ENCODE assay signal across 7 mouse cellular contexts in the genomic region with DNA sequence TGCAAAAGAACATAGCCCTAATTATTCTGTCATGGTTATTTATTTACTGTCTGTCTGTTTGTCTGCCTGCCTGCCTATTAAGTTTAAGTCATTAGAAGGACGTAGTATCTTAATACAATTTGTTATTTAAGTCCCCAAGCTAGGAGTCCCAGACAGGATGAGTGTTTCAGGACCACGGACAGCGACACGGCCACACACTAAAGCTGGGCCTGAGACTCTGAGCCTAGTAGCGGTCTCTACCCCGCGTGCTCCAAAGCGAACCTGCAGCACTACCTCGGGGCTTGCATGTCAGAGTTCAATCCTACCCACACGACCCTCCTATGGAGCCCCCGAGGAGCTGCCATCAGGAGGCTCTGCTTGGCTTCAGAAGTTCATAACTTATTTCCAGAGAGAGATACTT. TPM values are rescaled to one million over a fixed set of nuclear protein-coding genes. Genes with fewer than 3 reads are reported as not detected.
DNase-seq lines count a peak whose midpoint lies in the region; ATAC-seq and TF ChIP-seq lines count a peak whose summit lies in the region.

No protein-coding gene starts in this region.

- H3K27me3 ChIP-seq in kidney, postnatal 0 days (ENCODE audit: insufficient read depth, low read length) = peaks cover 12% of the 10 kb centered on the region
- H3K27me3 ChIP-seq in stomach, embryonic 16.5 days (ENCODE audit: control insufficient read depth, insufficient read depth, low read length) = peaks cover 9% of the 10 kb centered on the region

- no peak for TF ChIP-seq CTCF in kidney, postnatal 0 days (IDR thresholded peaks at IDR 0.05; ENCODE audit: low read depth)

- H3K4me3 ChIP-seq in kidney, postnatal 0 days (replicated peaks; ENCODE audit: low read depth, low read length) = no peak overlapping the region
- H3K4me3 ChIP-seq in stomach, embryonic 16.5 days (replicated peaks; ENCODE audit: low read length) = no peak overlapping the region

- H3K4me2 ChIP-seq in kidney, postnatal 0 days (ENCODE audit: low read length) = no peak overlapping the region
- no peak overlapping the region for H3K4me2 ChIP-seq in stomach, embryonic 16.5 days (ENCODE audit: low read depth, low read length)

- no peak for ATAC-seq in kidney, postnatal 0 days (replicated peaks; ENCODE audit: low FRiP score, low read depth)
- ATAC-seq in stomach, embryonic 16.5 days (ENCODE audit: insufficient read depth, low FRiP score) = peak; percentile 66; the same call in 1 of the 2 replicates
- ATAC-seq in frontal cortex, adult (ENCODE audit: low TSS enrichment) = no peak

- no peak overlapping the region for H3K27ac ChIP-seq in kidney, postnatal 0 days
- no peak overlapping the region for H3K27ac ChIP-seq in stomach, embryonic 16.5 days (ENCODE audit: low read length)

- H3K36me3 ChIP-seq in kidney, postnatal 0 days (ENCODE audit: insufficient read depth, low read length) = no peaks in the 10 kb centered on the region
- H3K36me3 ChIP-seq in stomach, embryonic 16.5 days (ENCODE audit: control insufficient read depth, insufficient read depth, low read length) = no peaks in the 10 kb centered on the region

- peak; percentile 75 for DNase-seq in 3T3-L1 (ENCODE audit: low read depth, low spot score)
- peak; percentile 70 to 72 for DNase-seq in B cell, adult 2 months
- peak; percentile 96 for DNase-seq in embryo, embryonic 10 days (ENCODE audit: low spot score)
- peak; percentile 92 for DNase-seq in kidney, postnatal 0 days (ENCODE audit: low spot score)
- DNase-seq in lung, postnatal 14 days = peak; percentile 89

- no peaks in the 10 kb centered on the region for H3K9me3 ChIP-seq in kidney, postnatal 0 days (replicated peaks; ENCODE audit: low read length)
- H3K9me3 ChIP-seq in stomach, embryonic 16.5 days (replicated peaks; ENCODE audit: control insufficient read depth, low read length) = no peaks in the 10 kb centered on the region

- no peaks in the 10 kb centered on the region for H3K4me1 ChIP-seq in kidney, postnatal 0 days (replicated peaks; ENCODE audit: insufficient read depth, low read length)
- H3K4me1 ChIP-seq in stomach, embryonic 16.5 days (ENCODE audit: control insufficient read depth, insufficient read depth, low read length) = no peaks in the 10 kb centered on the region

- H3K9ac ChIP-seq in kidney, postnatal 0 days (ENCODE audit: low read depth, low read length) = no peak overlapping the region
- no peak overlapping the region for H3K9ac ChIP-seq in stomach, embryonic 16.5 days (ENCODE audit: low read length)

- WGBS in kidney, postnatal 0 days = 1% methylated on average over 11 of the region's 11 CpGs
- 1% methylated on average over 11 of the region's 11 CpGs for WGBS in stomach, embryonic 16.5 days

RNA-seq across cellular contexts. Expression of a gene that starts 4.2 kb away (rescaled TPM):
- polyA plus RNA-seq in kidney, postnatal 0 days (2015; fragmentation: Nextera tagmentation; extraction: Ambion mirVana) = 0.51 and 0.54 TPM in 2 replicates
- polyA plus RNA-seq in stomach, embryonic 16.5 days (2015; fragmentation: Nextera tagmentation; extraction: Ambion mirVana) = 15.8 and 17.5 TPM in 2 replicates

Comparison
In these comparisons a context has a peak if more than half of its experiments do, and no peak if none do; other contexts are left out.
1. RNA of a gene that starts 4.2 kb away (polyA plus RNA-seq): 15.8 to 17.5 TPM in stomach, embryonic 16.5 days; 0.51 to 0.54 TPM in kidney, postnatal 0 days; every median in the first group is over 10 times any median in the second.
2. Peak in every context shown above with its lines, with median percentiles within 50 percentile points of each other: DNase-seq.